Mouse (Mus musculus): Measurements from ENCODE around the gene Tmem51. TPM values are rescaled to one million over a fixed set of nuclear protein-coding genes. Genes with fewer than 3 reads are reported as not detected.
"Not testable (repeated sequence)": the region's sequence is repeated elsewhere in the genome, so short reads cannot be mapped to it uniquely, and the experiment has no call there.

Tmem51 gene
- polyA plus RNA-seq, 1 experiment from 2014 or later: 6.4 TPM

DNA sequence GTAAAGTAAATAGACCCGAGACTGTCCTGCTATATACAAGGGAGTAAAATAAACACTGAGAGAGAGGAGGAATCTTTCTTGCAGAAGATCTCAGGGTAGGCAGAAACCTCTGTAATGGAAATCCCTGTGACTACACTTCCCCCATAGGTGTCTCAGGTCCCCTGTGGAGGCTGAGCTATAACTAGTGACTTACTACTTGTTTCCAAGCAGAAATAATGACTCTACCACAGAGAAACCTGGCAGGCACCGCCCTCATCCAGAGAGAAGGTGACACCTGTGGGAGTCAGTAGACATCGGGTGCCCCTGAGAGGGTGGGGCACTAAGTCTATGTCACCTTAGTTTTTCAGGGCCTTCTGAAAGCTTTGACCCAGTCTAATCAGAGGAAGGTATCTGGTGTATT lies 87.2 kb downstream of the Tmem51 start:
- no peaks in the 10 kb centered on the region for H3K27me3 ChIP-seq
- H3K9ac ChIP-seq: no peak overlapping the region
- no peak overlapping the region for H3K4me2 ChIP-seq
- no peak overlapping the region for H3K27ac ChIP-seq
- H3K4me3 ChIP-seq: no peak overlapping the region
- H3K4me1 ChIP-seq (replicated peaks): peaks cover 7% of the 10 kb centered on the region
- WGBS: 89% methylated on average over 3 of the region's 3 CpGs
- H3K9me3 ChIP-seq: no peaks in the 10 kb centered on the region
- no peak for ATAC-seq (ENCODE audit: low FRiP score)
- no peaks in the 10 kb centered on the region for H3K36me3 ChIP-seq

DNA sequence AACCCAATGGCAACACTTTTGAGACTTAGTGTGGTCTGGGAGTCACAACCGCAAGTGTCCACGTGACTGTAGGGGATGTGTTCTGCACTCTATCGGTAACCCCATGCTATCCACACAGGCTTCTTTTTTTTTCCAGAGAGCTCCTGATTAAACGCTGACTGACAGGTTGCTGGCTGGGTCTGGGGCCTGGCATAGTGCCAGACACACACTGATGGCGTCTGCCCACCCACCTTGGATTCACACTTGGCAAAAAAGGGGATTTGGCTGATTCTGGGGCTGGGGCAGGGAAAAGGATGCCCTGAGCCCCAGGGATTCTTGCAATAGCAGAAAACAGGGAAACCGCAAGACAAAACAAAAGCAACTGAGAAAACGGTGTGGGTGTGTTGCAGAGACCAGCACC lies 88.0 kb downstream of the Tmem51 start:
- no peaks in the 10 kb centered on the region for H3K27me3 ChIP-seq
- no peaks in the 10 kb centered on the region for H3K36me3 ChIP-seq
- H3K4me2 ChIP-seq: no peak overlapping the region
- no peak overlapping the region for H3K4me3 ChIP-seq
- H3K9me3 ChIP-seq: no peaks in the 10 kb centered on the region
- no peak overlapping the region for H3K27ac ChIP-seq
- no peak overlapping the region for H3K9ac ChIP-seq
- 66% methylated on average over 7 of the region's 7 CpGs for WGBS
- H3K4me1 ChIP-seq (replicated peaks): peaks cover 7% of the 10 kb centered on the region
- no peak for ATAC-seq (ENCODE audit: low FRiP score)

DNA sequence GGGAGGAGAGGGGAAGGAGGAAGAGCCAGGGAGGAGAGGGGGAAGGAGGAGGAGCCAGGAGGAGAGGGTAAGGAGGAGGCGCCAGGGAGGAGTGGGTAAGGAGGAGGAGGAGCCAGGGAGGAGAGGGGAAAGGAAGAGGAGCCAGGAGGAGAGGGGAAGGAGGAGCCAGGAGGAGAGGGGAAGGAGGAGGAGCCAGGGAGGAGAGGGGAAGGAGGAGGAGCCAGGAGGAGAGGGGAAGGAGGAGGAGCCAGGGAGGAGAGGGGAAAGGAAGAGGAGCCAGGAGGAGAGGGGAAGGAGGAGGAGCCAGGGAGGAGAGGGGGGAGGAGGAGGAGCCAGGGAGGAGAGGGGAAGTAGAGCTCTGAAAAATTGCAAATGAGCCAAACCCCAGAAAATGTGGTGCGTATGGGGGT lies 90.0 kb downstream of the Tmem51 start:
- H3K4me1 ChIP-seq (replicated peaks); ATAC-seq (ENCODE audit: low FRiP score): not testable (repeated sequence)
- 46% methylated on average over 2 of the region's 2 CpGs for WGBS

DNA sequence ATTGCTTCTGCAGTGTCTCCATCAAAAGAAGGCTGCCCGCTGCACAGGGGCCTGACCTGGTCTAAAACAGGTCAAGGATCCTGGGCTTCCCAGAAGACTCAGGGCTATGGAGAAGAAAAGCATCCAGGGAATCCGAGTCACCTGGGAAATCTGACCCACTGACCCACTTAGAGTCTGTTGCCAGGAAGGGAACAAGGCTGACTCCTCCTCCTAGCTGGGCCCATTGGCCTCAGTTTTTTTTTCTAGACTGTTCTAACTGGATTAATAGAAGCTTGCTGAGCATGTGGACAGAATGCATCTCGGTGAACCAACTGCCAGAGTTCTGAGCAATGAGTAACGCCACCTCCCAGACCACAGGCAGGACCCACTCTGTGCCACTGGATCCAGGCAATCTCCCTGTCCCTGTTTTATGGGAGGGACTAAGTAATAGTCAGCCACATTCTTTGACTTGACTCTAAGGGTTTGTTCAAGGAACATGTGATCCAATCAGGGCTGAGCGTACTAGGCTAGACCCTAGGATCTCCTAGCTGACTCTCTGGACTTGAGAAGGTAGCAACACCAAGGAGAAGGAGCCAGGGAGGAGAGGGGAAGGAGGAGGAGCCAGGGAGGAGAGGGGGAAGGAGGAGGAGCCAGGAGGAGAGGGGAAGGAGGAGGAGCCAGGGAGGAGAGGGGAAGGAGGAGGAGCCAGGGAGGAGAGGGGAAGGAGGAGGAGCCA lies 90.6 kb downstream of the Tmem51 start:
- Histone ChIP-seq H3K9me3 (no peaks in the 10 kb centered on the region), H3K4me3 (no peak overlapping the region), H3K9ac (no peak overlapping the region), H3K27me3 (no peaks in the 10 kb centered on the region), H3K27ac (no peak overlapping the region), H3K4me2 (no peak overlapping the region), H3K36me3 (no peaks in the 10 kb centered on the region), H3K4me1 (replicated peaks) (peaks cover 5% of the 10 kb centered on the region)
- 84% methylated on average over 5 of the region's 5 CpGs for WGBS
- no peak for ATAC-seq (ENCODE audit: low FRiP score)

More for the DNA sequence above, 90.0 kb downstream of the Tmem51 start:
- not testable (repeated sequence) for H3K27me3 ChIP-seq, H3K9ac ChIP-seq, H3K4me2 ChIP-seq, H3K36me3 ChIP-seq, H3K9me3 ChIP-seq, H3K4me3 ChIP-seq, H3K27ac ChIP-seq

DNA sequence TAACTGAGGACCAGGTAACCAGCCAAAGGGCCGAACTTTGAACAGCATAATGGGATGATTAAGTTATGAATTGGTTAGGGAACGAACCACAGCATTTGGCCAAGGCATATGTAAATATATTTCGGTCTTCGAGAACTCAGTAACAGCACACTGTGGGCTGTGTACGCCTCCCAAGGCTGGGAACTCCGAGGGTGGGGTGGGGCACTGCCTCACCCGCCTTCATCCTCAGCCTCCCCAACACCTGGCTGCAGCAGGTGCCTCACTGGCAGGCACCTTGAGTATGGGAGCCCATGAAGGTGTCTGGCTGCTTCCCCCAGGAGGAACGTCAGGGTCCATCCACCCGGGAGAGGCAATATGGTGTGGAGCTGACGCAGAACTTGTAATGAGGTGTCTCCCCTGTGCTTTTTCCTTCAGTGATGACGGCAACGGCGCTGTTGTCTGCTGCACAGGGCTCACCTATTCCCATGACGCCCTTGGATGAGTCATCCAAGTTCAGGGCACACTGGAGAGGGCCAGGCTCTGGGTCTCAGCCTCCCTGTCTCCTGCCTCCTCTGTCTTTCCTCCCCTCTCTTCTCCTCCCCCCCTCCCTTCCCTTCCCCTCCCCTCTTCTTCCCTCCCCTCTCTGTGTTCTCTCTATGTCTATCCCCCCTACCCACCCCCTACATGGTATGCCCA lies 91.4 kb downstream of the Tmem51 start:
- Histone ChIP-seq H3K4me3 (no peak overlapping the region), H3K27me3 (no peaks in the 10 kb centered on the region), H3K36me3 (no peaks in the 10 kb centered on the region), H3K4me1 (replicated peaks) (no peaks in the 10 kb centered on the region; the same call in 1 of the 2 replicates), H3K9me3 (no peaks in the 10 kb centered on the region), H3K9ac (0 out of 2 replicates have a peak overlapping the region, but pooled peaks have one; percentile 49), H3K4me2 (no peak overlapping the region), H3K27ac (no peak overlapping the region)
- 82% methylated on average over 14 of the region's 14 CpGs for WGBS
- ATAC-seq (ENCODE audit: low FRiP score): no peak

DNA sequence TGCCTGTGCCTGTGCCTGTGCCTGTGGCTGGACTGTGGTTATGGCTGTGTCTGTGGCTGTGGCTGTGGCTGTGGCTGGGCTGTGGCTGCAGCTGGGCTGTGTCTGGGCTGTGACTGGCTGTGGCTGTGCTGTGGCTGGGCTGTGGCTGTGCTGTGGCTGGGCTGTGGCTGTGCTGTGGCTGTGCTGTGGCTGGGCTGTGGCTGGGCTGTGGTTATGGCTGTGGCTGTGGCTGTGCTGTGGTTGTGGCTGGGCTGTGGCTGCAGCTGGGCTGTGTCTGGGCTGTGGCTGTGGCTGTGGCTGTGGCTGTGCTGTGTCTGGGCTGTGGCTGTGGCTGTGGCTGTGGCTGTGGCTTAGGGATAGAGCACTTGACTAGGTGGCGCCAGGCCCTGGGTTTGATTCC lies 95.9 kb downstream of the Tmem51 start:
- H3K4me1 ChIP-seq (replicated peaks): no peaks in the 10 kb centered on the region
- no peaks in the 10 kb centered on the region for H3K27me3 ChIP-seq
- no peak overlapping the region for H3K27ac ChIP-seq
- no peaks in the 10 kb centered on the region for H3K9me3 ChIP-seq
- H3K9ac ChIP-seq: no peak overlapping the region
- ATAC-seq (ENCODE audit: low FRiP score): no peak
- H3K4me3 ChIP-seq: no peak overlapping the region
- H3K4me2 ChIP-seq: no peak overlapping the region
- H3K36me3 ChIP-seq: no peaks in the 10 kb centered on the region
- WGBS: 100% methylated on average over 1 of the region's 1 CpGs

DNA sequence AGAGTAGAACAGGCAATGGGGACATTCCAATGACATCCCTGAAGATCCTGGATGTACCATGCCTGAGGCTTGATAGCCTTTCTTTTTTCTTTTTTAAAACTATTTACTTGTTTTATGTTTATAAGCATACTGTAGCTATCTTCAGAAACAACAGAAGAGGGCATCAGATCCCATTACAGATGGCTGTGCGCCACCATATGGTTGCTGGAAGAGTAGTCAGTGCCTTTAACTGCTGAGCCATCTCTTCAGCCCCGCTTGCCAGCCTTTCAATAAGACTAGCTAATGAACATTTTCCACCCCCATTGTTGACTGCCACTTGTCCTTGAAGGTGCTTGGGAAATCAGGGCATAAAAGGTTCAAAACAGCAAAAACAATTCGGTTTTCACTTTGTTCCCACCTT lies 100.4 kb downstream of the Tmem51 start:
- no peaks in the 10 kb centered on the region for H3K9me3 ChIP-seq
- H3K9ac ChIP-seq: no peak overlapping the region
- H3K4me2 ChIP-seq: no peak overlapping the region
- no peaks in the 10 kb centered on the region for H3K4me1 ChIP-seq (replicated peaks)
- H3K36me3 ChIP-seq: no peaks in the 10 kb centered on the region
- no peak for ATAC-seq (ENCODE audit: low FRiP score)
- no peak overlapping the region for H3K27ac ChIP-seq
- WGBS: 61% methylated on average over 3 of the region's 3 CpGs
- H3K27me3 ChIP-seq: no peaks in the 10 kb centered on the region
- H3K4me3 ChIP-seq: no peak overlapping the region

DNA sequence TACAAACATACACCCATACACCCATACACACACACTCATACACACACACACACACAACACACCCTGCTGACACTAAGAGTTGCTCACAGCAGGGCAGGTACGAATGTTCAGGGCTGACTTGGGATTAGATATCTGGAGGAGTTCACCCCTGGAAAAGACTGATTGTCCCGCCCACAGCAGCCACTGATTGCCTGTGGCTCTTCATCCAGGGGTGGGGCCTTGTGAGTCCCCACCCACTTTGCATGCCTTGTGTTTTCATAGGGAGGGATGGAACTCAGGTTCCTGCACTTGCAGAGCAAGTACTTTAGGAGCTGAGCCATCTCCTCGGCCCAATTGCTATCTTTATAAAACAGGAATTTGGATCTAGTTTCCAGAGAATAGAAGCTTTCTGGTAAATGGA lies 102.6 kb downstream of the Tmem51 start:
- Histone ChIP-seq H3K9ac (no peak overlapping the region), H3K4me3 (no peak overlapping the region), H3K4me2 (no peak overlapping the region), H3K27ac (no peak overlapping the region), H3K9me3 (no peaks in the 10 kb centered on the region), H3K27me3 (no peaks in the 10 kb centered on the region), H3K4me1 (replicated peaks) (no peaks in the 10 kb centered on the region), H3K36me3 (no peaks in the 10 kb centered on the region)
- no peak for ATAC-seq (ENCODE audit: low FRiP score)
- 81% methylated on average over 3 of the region's 3 CpGs for WGBS

Other genes with a start within 250 kb of the Tmem51 start
- not detected in 2 replicates for gene Ctrc, start 237.9 kb downstream of the Tmem51 start, polyA plus RNA-seq (2015; fragmentation: Nextera tagmentation; extraction: Ambion mirVana)
- gene Efhd2, start 209.4 kb downstream of the Tmem51 start, polyA plus RNA-seq (2015; fragmentation: Nextera tagmentation; extraction: Ambion mirVana): 68.1 and 68.6 TPM in 2 replicates
- gene Fhad1, start 69.2 kb downstream of the Tmem51 start, polyA plus RNA-seq (2015; fragmentation: Nextera tagmentation; extraction: Ambion mirVana): 5.0 and 5.9 TPM in 2 replicates
- 17.9 and 19.1 TPM in 2 replicates for gene Kazn, start 155.1 kb upstream of the Tmem51 start, polyA plus RNA-seq (2015; fragmentation: Nextera tagmentation; extraction: Ambion mirVana)

Measured in hindbrain, embryonic 13.5 days (tissue).